Mouse (Mus musculus) layer of hippocampus, adult 9-11 months (tissue): ENCODE results near the gene Ccdc77.
A peak's percentile ranks its signal among the peaks of the same experiment; 100 is the strongest.

ENCODE experiments used
- DNase-seq: peaks from one replicate; pipeline ENCODE4 v3.0.0; 2022

Gene Ccdc77

GRCm38 (mm10) chr6:120363688-120364522, at the start of gene Ccdc77, which contains the start of gene Kdm5a:
TSS of gene Ccdc77 (minus strand) at chr6:120364374.
TSS of gene Kdm5a (plus strand) at chr6:120364124.
- peak; percentile 94 for DNase-seq

DNA sequence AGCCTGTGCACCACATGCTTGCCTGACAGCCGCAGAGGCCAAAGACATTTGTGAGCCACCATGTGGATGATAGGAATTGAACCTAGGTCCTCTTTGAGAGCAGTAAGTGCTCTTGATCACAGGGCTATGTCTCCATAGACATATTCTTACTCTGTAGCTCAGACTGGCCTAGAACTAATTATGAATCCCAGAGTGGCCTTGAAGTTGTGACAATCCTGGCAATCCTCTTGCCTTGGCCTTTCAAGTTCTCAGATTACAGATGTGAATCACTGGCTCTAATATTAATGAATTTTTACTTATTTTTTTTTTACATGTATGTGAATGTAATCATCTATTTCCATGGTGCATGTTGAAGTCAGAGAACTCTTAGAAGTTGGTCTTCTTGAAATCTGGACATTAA, 39.8 kb upstream of the Ccdc77 start:
- no peak for DNase-seq

DNA sequence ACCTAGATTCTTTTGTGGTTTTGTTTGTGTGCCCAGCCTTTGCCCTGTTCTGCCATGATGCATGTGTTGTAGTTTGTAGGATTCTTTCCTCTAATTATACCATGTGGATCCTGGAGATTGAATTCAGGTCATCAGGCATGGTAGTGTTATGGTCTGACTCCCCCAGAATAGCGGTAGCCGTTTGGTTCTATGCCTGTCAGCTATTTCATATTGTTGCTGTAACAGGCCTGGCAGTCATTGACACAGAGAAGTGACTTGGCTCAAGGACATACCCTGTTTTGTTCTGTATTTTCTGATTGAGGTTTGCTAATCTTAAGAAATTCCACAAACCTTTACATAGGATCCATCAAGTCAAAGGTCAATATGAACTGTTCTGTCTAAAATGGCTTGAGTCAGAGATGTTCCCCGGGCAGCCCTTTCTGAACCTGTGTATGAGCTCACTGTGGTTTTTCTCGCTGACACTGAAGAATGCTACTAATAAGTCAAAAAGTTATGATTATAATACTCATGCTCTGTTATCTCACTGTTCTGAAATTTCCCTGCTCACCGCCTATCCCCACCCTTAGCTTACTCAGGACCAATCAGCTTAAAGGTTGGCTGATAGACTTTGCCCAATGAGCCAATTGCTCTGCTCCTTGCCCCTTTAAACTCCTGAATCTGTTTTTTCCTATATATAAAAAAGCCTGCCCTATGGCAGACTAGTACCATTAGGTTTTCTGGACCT, 31.6 kb upstream of the Ccdc77 start:
- DNase-seq, result no peak

- DNase-seq, result no peak
Measured at GRCm38 (mm10) chr6:120392811-120393210, 28.6 kb upstream of the Ccdc77 start.

GRCm38 (mm10) chr6:120390054-120390453, 25.9 kb upstream of the Ccdc77 start:
- DNase-seq, result no peak

GRCm38 (mm10) chr6:120376736-120377135, 12.6 kb upstream of the Ccdc77 start:
- DNase-seq, result no peak

DNA sequence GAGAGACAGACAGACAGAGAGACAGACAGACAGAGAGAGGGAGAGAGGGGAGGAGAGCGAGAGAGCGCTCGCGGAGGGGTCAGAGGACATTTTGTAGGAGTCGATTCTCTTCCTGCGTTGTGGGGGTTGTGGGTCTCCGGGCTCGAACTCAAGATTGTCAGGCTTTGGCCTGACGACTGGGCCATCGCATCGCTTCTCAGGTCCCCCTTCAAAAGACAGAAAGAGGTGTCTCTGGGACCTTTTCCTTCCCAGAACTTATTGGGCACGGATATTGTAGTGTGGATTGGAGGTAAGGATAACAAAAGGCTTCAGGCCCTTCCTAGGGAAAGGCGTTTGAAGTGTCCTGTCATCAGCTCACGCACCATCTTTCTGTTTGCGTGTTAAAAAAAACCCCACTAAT, 877 bp upstream of the Ccdc77 start:
- DNase-seq, result no peak

GRCm38 (mm10) chr6:120364523-120364905, 340 bp upstream of the Ccdc77 start:
- no peak for DNase-seq

GRCm38 (mm10) chr6:120362774-120363687, 1.1 kb downstream of the Ccdc77 start:
- DNase-seq, result no peak

GRCm38 (mm10) chr6:120362124-120362523, 2.0 kb downstream of the Ccdc77 start:
- DNase-seq, result no peak

GRCm38 (mm10) chr6:120356951-120357945, 6.9 kb downstream of the Ccdc77 start:
- DNase-seq, result peak; percentile 90

- no peak for DNase-seq
Measured at GRCm38 (mm10) chr6:120356478-120356877, 7.7 kb downstream of the Ccdc77 start.

DNA sequence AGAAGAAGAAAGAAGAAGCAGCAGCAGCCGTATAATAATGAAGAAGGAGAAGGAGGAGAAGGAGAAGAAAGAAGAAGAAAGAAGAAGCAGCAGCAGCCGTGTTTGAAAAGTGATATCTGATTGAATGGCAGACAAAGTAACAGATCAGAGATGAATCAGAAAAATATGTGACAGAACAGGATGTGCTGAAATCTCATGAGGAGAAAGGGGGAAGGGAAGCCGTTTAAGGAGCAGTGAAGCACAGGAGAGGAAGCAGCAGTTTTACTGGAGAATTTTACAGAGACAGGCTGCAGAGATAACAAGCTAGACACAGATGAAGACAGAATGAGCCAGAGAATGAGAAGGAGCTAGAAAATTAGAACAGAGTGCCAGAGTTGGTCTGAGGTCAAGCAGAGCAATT, 15.2 kb downstream of the Ccdc77 start:
- no peak for DNase-seq

DNA sequence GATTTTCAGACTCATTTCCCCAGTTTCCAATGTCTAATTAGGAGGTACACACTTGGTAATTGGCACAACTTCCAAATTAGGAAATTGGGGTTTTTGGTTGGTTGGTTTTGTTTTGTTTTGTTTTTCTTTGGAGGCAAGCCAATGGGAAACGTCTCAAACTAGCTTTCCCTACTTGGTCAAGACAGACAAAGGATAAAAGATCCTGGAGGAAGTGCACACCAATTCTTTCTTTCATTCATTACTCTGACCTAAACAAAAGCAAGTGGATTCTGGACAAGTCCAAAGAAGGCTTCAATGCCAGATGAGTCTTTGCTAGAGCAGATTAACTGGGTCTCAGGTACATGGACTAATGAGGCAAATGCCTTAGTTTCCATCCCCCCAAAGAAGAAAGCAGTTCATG, 20.2 kb downstream of the Ccdc77 start:
- no peak for DNase-seq

- DNase-seq, result no peak
Measured at GRCm38 (mm10) chr6:120332351-120332750, 31.8 kb downstream of the Ccdc77 start.

DNA sequence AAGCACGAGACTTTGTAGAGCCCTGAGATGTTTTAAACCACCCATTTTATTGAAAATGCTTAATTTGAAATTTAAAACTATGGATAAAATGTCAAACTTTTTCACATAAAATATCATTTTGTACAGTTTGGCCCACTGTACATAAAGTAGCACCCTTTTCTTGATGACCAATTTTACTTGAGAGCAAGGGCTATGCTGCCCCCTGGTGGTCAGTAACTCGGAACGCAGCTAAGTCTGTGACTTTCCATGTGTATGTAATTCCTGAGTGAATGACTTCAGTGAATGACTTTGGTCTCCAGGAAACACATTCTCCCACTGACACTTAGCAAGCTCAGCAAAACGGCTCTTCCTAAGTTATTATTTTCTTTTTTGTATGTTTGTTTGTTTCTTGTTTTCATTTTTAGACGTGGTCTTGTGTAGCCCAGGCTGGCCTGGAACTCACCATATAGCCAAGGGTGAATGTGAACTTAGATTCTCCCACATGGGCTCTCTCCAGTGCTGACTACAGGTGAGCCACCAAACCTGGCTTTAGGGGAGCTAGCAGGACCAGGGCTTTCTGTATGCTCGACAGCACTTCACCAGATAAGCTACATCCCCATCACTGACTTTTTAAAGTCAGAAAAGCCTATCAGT, 39.8 kb downstream of the Ccdc77 start:
- peak; percentile 43 for DNase-seq

DNA sequence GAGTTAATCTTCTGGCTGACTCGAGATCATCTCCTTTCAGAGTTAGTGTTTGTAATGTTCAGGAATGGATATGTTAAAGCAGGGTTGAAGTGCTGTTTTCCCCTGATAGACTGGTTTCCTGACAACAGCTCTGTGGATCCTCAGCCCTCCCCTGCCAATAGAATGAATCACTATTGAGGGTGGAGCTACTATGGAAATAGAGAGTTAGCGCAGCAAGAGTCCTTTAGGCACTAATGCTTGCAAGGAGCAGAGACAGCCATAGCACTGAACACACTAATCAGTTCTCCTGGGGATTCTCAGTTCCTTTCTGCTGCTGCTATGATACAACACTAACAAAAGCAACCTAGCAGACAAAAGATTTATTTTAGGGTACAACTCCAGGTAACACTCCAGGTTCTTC, 43.8 kb downstream of the Ccdc77 start:
- DNase-seq, result no peak

DNA sequence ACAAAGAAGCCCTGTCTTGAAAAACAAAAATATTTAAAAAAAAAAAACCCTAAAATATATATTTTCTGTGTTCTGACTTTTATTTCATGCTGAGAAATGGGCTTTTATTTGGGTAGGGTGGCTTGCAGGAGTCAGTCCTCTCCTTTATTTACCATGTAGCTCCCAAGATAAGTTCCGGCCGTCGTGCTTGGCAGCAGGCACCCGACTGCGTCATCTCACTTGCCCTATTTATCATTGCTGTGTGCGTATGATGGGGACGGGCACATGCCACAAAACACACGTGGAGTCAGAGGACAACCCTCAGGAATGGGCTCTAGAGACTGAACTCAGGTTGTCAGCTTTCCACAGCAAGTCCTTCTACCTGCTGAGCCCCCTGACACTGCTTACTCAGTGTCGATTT, 45.0 kb downstream of the Ccdc77 start:
- DNase-seq, result no peak

- DNase-seq, result no peak
Measured at GRCm38 (mm10) chr6:120318303-120318940, 45.8 kb downstream of the Ccdc77 start.

DNA sequence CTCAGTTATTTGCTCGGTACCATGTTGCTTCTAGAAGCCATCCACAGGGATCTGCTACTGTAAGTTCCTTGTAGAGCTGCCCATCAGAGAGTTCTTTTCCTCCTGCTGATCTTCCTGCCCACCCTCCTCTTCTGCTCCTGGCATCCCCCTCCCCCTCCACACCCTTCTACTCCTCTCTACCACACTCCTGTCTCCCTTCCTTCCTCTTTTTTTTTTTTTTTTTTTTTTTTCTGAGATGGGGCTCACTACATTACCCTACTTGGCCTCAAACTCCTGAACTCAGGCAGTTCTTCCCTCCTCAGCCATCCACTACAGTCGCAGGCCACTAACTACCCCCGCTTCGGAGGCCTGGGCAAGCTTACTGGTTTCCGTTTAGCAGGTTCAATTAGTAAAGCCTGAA, 51.7 kb downstream of the Ccdc77 start:
- no peak for DNase-seq

DNA sequence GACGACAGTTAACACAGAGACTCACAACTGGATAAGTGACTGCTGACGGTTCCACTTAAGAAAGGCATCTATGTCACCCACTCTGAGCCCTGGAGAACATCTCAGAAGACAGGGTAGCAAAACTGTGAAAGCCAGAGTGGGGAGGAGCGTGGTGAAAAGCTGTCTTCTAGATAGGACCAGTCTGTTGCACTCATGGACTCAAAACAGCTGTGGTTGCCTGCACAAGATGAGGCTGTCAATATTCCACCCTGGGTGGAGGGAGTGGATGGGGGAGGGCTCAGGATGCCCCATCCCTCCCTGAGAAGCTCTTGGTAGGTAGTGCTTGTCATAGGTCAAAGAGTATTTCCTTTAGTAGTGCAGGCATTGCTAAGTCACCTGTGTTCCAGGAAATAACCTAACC, 54.4 kb downstream of the Ccdc77 start:
- DNase-seq, result no peak
